Mouse (Mus musculus) ES-E14 (cell line): ENCODE measurements around the gene Acadm. TPM values are rescaled to one million over a fixed set of nuclear protein-coding genes. Genes with fewer than 3 reads are reported as not detected.

Experiments
- DNase-seq: peaks from one replicate; pipeline ENCODE4 v3.0.0-alpha.2; 2013; ENCODE audit warnings: low read depth, low spot score
- H3K27ac ChIP-seq: 2 replicates; pipeline ENCODE4 v1.5.1; 2012; ENCODE audit warnings: low read depth, mild to moderate bottlenecking, low read length, moderate library complexity, mixed read lengths; ENCODE audit not compliant: poor library complexity, insufficient read depth, severe bottlenecking
- H3K36me3 ChIP-seq: 2 replicates; pipeline ENCODE4 v1.6.1; 2012; ENCODE audit warnings: mild to moderate bottlenecking, low read length, moderate library complexity, mixed read lengths; ENCODE audit not compliant: control insufficient read depth, poor library complexity, insufficient read depth, severe bottlenecking
- H3K4me1 ChIP-seq, 2 experiments: fragments of 150-350 bp in 1 of 2; sonication (generic) in 1 of 2; 2 replicates each; pipeline ENCODE4 v1.6.1; 2012; ENCODE audit warnings: low read length in 2 of 2, mild to moderate bottlenecking in 1 of 2, mixed read lengths in 1 of 2; ENCODE audit not compliant: control insufficient read depth in 2 of 2, insufficient read depth in 2 of 2, poor library complexity in 1 of 2
- H3K4me3 ChIP-seq, 2 experiments: fragments of 150-350 bp in 1 of 2; sonication (generic) in 1 of 2; 2 replicates each; pipeline ENCODE4 v1.5.1; 2012; ENCODE audit warnings: low read length in 2 of 2, low read depth in 1 of 2, mild to moderate bottlenecking in 1 of 2, mixed read lengths in 1 of 2; ENCODE audit not compliant: insufficient read depth in 1 of 2, poor library complexity in 1 of 2, severe bottlenecking in 1 of 2
- H3K9ac ChIP-seq: 2 replicates; pipeline ENCODE4 v1.6.1; 2012; ENCODE audit warnings: low read depth, mild to moderate bottlenecking, low read length, mixed read lengths; ENCODE audit not compliant: poor library complexity, insufficient read depth, severe bottlenecking
- H3K9me3 ChIP-seq: fragments of 150-350 bp; sonication (generic); 2 replicates; pipeline ENCODE4 v1.6.1; 2012; ENCODE audit warnings: low read depth, mild to moderate bottlenecking, low read length; ENCODE audit not compliant: control insufficient read depth, insufficient read depth
- CHD2 ChIP-seq: IDR thresholded peaks from 2 replicates; pipeline ENCODE4 v1.6.1; 2014; ENCODE audit warnings: mild to moderate bottlenecking, low read depth, low read length, inconsistent platforms
- HCFC1 ChIP-seq: IDR thresholded peaks from 2 replicates; pipeline ENCODE4 v1.6.1; 2012; ENCODE audit warnings: low read length, inconsistent platforms, borderline replicate concordance; ENCODE audit not compliant: insufficient read depth
- MAFK ChIP-seq: IDR thresholded peaks from 2 replicates; pipeline ENCODE4 v1.6.1; 2014; ENCODE audit warnings: mild to moderate bottlenecking, low read depth, low read length, inconsistent platforms; ENCODE audit not compliant: insufficient read depth
- ZC3H11A ChIP-seq: IDR thresholded peaks from 2 replicates; pipeline ENCODE4 v1.6.1; 2012; ENCODE audit warnings: low read depth, mild to moderate bottlenecking, inconsistent platforms, low read length, borderline replicate concordance
- ZNF384 ChIP-seq: IDR thresholded peaks from 2 replicates; pipeline ENCODE4 v1.6.1; 2012; ENCODE audit warnings: low read depth, low read length, inconsistent platforms
- in situ Hi-C, 2 experiments: fragments of 600-800 bp; cut with MboI; formaldehyde crosslinking; loops; one replicate each; pipeline ENCODE4 v1.15.1; 2025; ENCODE audit warnings: low sequenced_read_pairs in 2 of 2, inconsistent platforms in 1 of 2; ENCODE audit not compliant: unreplicated experiment in 2 of 2
- total RNA-seq: library from RNA; depleted of rRNA; stranded (reverse); fragments of 300-350 nt; gene quantifications from 2 replicates; pipeline ENCODE4 v1.2.3, GENCODE M21; 2012; rRNA removed

Gene Acadm
- total RNA-seq, 1 experiment, result 101 TPM

DNA sequence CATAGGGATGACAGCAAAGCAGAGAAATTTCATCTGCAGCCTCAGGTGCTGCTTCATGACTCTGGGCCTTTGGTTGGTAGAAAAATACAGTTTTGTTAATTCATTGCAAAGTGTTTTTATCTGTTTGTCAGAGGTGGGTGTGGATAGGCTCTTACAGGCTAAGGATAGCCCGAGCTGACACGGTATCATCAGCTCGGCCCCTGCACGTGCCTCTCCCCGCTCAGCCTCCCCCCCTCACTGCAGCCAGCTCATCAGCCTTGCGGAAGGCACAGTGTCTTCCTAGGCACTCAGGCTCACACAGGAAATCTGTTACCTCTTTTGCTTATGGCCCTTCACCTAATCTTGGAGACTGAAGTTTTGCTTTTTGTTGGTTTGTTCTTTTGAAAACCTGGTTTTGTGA, 56.3 kb downstream of the Acadm start:
- Histone ChIP-seq H3K9me3 (no peaks in the 10 kb centered on the region), H3K4me3 (no peak overlapping the region), H3K9ac (no peak overlapping the region), H3K36me3 (no peaks in the 10 kb centered on the region), H3K4me1 (no peaks in the 10 kb centered on the region; a peak in 1 of 4 replicates), H3K27ac (no peak overlapping the region)
- in situ Hi-C loops, result no loop called here
- no peak for TF ChIP-seq CHD2
- no peak for TF ChIP-seq ZNF384
- no peak for TF ChIP-seq ZC3H11A
- TF ChIP-seq HCFC1, result no peak
- no peak for TF ChIP-seq MAFK
- DNase-seq, result no peak

DNA sequence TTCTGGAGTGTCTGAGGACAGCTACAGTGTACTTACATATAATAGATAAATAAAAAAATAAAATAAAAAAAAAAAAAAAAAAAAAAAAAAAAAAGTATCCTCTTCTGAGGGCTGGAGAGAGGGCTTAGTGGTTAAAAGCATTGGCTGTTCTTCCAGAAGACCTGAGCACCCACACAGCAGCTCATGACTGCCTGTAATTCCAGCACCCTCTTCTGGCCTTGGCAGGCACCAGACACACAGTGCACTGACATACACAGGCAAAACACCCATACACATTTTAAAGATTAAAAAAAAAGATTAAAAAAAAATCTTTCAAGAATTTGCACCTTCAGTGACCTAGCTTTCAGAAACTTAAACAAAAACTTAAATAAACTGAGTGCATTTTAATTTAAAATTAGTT, 58.1 kb downstream of the Acadm start:
- in situ Hi-C loops, result no loop called here
- TF ChIP-seq MAFK (no peak), HCFC1 (no peak), ZC3H11A (no peak), ZNF384 (no peak), CHD2 (no peak)
- Histone ChIP-seq H3K4me1 (no peaks in the 10 kb centered on the region; a peak in 1 of 4 replicates), H3K27ac (no peak overlapping the region), H3K9me3 (no peaks in the 10 kb centered on the region), H3K9ac (no peak overlapping the region), H3K4me3 (no peak overlapping the region), H3K36me3 (no peaks in the 10 kb centered on the region)
- no peak for DNase-seq

Other genes starting within 250 kb of the Acadm start
- gene St6galnac3, start 219.5 kb downstream of the Acadm start, total RNA-seq, result 3.8 and 5.7 TPM in 2 replicates
- gene Asb17, start 100.4 kb downstream of the Acadm start, total RNA-seq, result 0.11 TPM in 1 of 2 replicates, not detected in the other
- 1.4 and 2.0 TPM in 2 replicates for gene Msh4, start 38.5 kb downstream of the Acadm start, total RNA-seq
- gene Rabggtb, start 31.6 kb downstream of the Acadm start, total RNA-seq, result 243 and 307 TPM in 2 replicates
- 0.09 and 0.16 TPM in 2 replicates for gene Slc44a5, start 28.8 kb upstream of the Acadm start, total RNA-seq